Mouse (Mus musculus) E14TG2a.4 (cell line): ENCODE measurements around the gene Pcnt.

ENCODE experiments used
- CTCF ChIP-seq: conservative IDR thresholded peaks from 2 replicates; pipeline ENCODE4 v1.5.1; 2014; ENCODE audit warnings: low read length
- NANOG ChIP-seq: IDR thresholded peaks from 2 replicates; pipeline ENCODE4 v1.6.1; 2014; ENCODE audit warnings: borderline replicate concordance, low read length, mixed read lengths

- TF ChIP-seq CTCF (no peak), NANOG (no peak)
These were observed 125.0 kb downstream of the Pcnt start for GRCm38 (mm10) chr10:76317623-76318022.
